Mouse (Mus musculus): Measurements from ENCODE around the gene Tmbim1.

The Tmbim1 gene

DNA sequence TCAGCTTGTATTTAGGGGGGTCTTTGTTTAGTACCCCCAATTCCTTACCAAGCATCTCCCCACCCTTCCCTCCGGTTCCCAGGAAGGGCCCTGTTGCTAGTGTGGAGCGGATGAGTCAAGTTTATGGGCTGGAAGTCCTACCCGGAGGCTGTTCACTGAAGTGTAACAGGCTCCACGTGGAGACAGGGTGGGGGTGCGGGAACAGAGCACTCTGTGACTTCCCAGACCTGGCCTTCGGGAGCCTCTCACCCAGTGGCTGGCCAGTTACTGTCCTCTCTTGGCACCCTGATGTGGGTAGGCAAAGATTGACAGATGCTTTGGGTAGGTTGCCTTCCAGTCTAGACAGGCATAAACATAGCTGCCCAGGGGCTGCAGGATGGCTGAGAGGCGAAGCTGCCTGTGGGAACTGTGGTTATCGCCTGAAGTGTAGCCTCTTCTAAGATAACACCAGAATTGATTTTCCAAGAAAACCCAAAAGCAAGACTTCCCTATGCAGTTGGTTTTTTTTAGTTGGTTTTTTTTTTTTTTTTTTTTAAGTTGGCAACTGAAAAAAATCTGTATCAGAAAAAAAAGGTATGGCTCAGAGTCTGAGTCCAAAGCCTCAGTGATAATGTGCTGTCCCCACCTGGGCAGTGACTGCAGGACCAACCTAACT lies 27.4 kb downstream of the Tmbim1 start:
- peak; percentile 82 to 85 for DNase-seq

- no peak for DNase-seq
Measured at GRCm38 (mm10) chr1:74277041-74277440, 28.4 kb downstream of the Tmbim1 start.

- no peak for DNase-seq
Measured at GRCm38 (mm10) chr1:74275015-74275414, 30.4 kb downstream of the Tmbim1 start.

DNA sequence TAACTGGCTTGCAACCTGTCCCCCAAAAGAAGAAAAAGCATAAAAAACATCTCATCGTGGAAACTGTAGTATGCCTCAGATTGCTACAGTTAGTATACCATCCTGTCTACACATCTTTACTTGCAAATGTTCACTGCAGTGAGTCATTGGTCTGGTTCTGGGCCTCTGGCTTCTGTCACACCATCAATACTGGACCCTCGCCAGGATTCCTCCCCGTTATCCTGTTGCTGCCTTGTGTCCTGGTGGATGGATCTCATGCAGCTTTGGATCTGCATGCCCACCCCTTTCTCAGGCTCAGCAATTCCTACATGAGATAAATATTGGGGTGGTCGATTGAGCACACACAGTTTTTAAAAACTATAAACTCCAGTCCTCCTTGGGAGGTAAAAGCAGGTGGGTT lies 33.8 kb downstream of the Tmbim1 start:
- DNase-seq: no peak

DNA sequence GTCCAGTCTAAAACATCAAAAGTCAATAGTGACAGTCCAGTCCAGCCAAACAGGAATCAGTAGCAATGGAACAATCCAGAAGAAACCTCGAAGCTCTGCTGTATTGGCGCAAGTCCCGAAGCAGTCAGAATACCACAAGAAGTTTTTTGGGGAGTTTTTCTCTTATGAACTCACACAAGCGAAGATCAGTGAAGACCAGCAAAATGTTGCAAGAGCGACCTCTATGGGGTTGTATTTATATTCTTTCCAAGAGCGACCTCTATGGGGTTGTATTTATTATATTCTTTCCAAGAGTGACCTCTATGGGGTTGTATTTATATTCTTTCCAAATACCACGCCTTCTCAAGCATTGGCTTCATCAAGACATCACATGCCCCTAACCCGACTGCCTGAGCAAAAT lies 36.7 kb downstream of the Tmbim1 start:
- DNase-seq: no peak

- DNase-seq: no peak
Measured at GRCm38 (mm10) chr1:74262510-74262909, 42.9 kb downstream of the Tmbim1 start.

- DNase-seq: no peak
Measured at GRCm38 (mm10) chr1:74256782-74257181, 48.6 kb downstream of the Tmbim1 start.

DNA sequence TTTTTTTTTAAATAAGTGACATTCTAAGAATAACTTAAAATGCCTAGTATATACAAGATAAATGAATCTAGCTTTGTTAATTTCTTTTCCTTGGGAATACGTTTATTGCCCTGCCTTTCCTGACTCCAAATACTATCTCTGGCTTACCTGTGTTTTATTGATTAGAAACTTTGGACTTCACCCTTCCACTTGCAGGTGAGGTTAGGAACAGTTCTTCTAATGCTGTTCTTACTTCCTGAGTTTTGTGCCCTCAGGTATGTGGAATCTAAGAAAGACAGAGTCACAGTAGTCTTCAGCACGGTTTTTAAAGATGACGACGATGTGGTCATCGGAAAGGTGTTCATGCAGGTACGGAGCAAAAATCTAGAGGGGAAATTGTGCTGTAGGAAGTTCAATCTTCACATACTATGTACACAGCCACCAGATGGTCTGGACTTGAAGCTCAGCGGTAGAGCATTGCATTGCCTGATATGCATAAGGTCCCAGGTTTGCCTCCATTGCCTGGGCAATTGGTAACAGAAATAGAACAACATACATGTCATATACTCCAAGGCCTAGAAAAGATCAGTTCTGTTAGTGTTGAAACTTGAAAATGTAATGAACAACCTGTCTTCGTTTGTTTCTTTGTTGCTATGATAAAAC lies 49.6 kb downstream of the Tmbim1 start:
- DNase-seq: no peak

GRCm38 (mm10) chr1:74250096-74250495 lies 55.3 kb downstream of the Tmbim1 start:
- no peak for DNase-seq

DNA sequence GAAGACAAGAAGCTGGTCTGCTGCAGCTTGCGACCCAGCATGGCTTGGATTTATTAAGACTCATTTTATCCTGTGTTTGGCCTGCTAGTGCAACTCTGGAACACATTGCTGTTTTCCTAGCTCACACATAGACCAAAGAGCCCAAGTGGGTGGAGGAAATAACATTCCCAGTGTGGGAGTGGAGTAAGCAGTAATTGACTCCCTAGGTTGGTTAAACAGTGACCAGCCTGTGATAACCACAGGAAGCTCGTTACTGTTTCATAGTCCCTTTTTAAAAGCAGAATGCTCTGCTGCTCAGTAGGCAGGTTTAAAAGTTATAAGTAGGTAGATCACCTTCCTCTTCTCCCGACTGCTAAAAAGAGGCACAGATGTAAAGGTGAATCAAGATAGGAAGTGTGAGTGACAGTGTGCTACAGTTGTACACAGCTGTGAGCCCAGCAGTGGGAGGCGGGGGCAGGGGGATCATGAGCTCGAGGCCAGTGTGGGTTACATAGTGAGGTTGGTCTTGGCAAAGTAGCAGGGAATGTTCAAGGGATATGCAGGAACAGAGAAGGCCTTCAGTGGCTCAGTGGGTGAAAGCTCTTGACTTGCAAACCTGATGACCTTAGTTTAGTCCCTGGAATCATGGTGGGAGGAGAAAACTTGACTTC lies 56.0 kb downstream of the Tmbim1 start:
- peak; percentile 54 to 88 for DNase-seq

DNA sequence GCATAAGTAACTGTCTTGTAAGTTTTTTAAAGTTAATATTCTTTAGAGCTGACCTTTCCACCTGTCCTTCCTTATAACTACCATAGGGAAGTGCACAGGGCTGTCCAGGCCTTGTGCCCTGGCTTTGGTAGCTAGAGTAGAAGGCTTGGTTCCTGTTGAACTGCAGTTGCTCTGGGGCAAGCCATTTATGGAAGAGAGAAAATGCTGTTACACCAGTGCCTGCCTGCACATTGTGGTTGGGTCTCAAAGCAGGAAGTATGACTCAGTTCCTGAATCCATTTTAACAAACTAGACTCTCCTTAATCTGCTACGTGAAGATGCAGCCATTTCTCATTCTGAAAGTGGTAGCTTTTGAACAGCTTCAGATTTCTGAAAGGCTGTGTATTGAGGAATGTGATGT lies 56.6 kb downstream of the Tmbim1 start:
- DNase-seq: peak; percentile 49 to 71

- no peak for DNase-seq
Measured at GRCm38 (mm10) chr1:74245525-74245924, 59.9 kb downstream of the Tmbim1 start.

DNA sequence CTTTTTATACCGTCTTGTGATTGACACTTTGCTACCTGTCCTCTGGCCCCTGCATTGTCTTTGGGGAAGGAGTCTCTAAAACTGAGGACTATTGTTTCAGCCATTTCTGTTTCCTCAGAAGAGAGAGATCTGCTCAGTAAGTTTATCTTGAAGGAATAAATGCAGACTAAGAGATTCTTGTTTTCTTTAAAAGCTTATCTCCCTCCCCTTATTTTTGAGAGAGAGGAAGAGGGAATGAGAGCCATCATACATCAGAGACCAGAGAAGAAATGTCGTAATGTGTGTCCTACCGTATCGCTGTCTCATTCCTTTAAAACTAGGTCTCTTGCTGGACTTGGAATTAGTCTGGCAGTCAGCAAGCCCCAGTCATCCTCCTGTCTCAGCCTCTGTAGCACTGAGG lies 64.6 kb downstream of the Tmbim1 start:
- DNase-seq: no peak

DNA sequence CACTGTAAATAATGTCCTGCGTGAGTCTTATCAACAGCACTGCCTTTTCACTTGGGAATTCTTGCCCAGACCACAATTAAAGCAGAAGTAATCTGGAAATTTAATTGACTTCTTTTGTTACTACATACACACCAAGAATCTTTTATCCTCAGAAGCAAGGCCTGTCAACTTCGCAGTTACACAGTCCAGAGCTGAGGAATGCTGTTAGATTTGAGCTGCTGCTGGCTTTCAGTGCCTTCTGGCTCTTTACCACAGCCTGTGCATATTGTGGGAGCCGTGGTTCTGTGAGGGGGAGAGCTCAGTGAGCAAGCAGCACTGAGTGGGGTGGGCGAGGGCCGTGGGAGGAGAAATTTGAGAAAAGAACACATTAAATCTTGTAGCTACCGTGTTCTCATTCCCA lies 65.1 kb downstream of the Tmbim1 start:
- no peak for DNase-seq

DNA sequence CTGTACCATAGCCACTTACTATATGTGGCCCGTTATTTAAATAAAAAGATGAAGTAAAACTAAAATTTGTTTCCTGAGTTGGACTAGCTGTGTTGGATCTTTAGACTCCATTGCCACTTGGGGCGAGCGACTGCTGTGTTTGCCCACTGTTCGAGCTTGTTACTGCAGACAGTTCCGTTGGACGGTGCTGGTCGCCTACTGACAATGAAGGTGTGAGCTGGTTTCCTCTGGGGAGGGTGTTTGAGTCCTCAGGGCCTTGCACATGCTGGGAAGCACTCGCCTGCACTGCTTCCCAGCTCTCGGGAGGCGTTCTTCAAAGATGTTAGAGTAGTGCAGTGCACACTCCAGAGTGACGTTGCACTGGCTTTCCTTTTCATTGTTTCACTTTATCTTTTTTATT lies 65.8 kb downstream of the Tmbim1 start:
- DNase-seq: peak in 1 of 2 experiments; percentile 42

GRCm38 (mm10) chr1:74239162-74239561 lies 66.3 kb downstream of the Tmbim1 start:
- DNase-seq: no peak
